Mouse (Mus musculus) neural tube, embryonic 14.5 days (tissue): ENCODE results near the gene Hbp1. TPM values are rescaled to one million over a fixed set of nuclear protein-coding genes. Genes with fewer than 3 reads are reported as not detected.

ENCODE experiments used
- ATAC-seq: fragments of 200-750 bp; cut with Nextera tagmentation; 2 replicates; pipeline ENCODE4 v1.8.0; 2017; ENCODE audit warnings: low read depth, mild to moderate bottlenecking, moderate TSS enrichment, moderate library complexity
- H3K27ac ChIP-seq: fragments of 300-500 bp; sonication (generic); 2 replicates; pipeline ENCODE4 v1.5.1; 2014; ENCODE audit warnings: low read depth, mild to moderate bottlenecking, control low read depth, low read length, moderate library complexity, mixed read lengths
- H3K27me3 ChIP-seq: fragments of 300-500 bp; sonication (generic); 2 replicates; pipeline ENCODE4 v1.6.1; 2014; ENCODE audit warnings: low read length; ENCODE audit not compliant: control insufficient read depth, insufficient read depth
- H3K36me3 ChIP-seq: fragments of 300-500 bp; sonication (generic); 2 replicates; pipeline ENCODE4 v1.6.1; 2014; ENCODE audit warnings: low read length, mixed read lengths; ENCODE audit not compliant: control insufficient read depth, insufficient read depth
- H3K4me1 ChIP-seq: fragments of 300-500 bp; sonication (generic); 2 replicates; pipeline ENCODE4 v1.6.1; 2014; ENCODE audit warnings: low read length; ENCODE audit not compliant: control insufficient read depth, insufficient read depth
- H3K4me2 ChIP-seq: fragments of 300-500 bp; sonication (generic); 2 replicates; pipeline ENCODE4 v1.6.1; 2014; ENCODE audit warnings: mild to moderate bottlenecking, low read depth, low read length, control low read depth
- H3K4me3 ChIP-seq: fragments of 300-500 bp; sonication (generic); 2 replicates; pipeline ENCODE4 v1.5.1; 2014; ENCODE audit warnings: low read depth, low read length, control low read depth, mixed read lengths
- H3K9ac ChIP-seq: fragments of 300-500 bp; sonication (generic); replicated peaks from 2 replicates; pipeline ENCODE4 v1.6.1; 2014; ENCODE audit warnings: low read depth, mild to moderate bottlenecking, control low read depth, low read length, mixed read lengths
- H3K9me3 ChIP-seq: fragments of 300-500 bp; sonication (generic); 2 replicates; pipeline ENCODE4 v1.6.1; 2016; ENCODE audit warnings: low read length; ENCODE audit not compliant: control insufficient read depth
- whole genome bisulfite sequencing: fragments of 180-500 bp; shearing (Covaris S2); extraction: QIAGEN DNeasy Blood & Tissue Kit; methylation state at CpG from one replicate; pipeline ENCODE4 v1.1.7; 2014; 5-methylcytosine and 5-hydroxymethylcytosine counted together
- polyA plus RNA-seq: library from polyadenylated mRNA; unstranded; fragments of >200 nt; fragmentation: Nextera tagmentation; extraction: Ambion mirVana; gene quantifications from 2 replicates; pipeline ENCODE4 v1.2.1, GENCODE M21; 2014

The Hbp1 gene
- polyA plus RNA-seq, 1 experiment from 2014 or later: 47.4 TPM

DNA sequence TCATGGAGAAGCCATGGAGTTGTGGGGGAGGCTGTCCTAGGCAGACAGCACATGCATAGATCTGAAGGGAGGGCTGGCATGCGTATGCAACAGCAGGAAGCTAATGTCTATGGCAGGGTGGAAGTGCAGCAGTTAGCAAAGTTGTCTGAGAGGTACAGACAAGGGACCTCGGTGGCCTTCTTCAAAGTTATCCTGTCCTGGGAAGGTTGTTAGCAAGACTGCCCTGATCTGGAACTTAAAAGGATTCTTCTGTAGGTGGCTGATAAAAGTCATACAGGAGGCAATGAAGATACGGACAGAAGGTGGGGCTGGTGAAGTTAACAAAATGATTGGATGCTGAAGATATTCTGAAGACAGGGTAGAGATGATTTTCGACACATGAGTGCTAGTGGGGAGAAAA is 16.1 kb upstream of the Hbp1 start:
- no peak overlapping the region for H3K27ac ChIP-seq
- H3K9ac ChIP-seq: no peak overlapping the region
- 88% methylated on average over 4 of the region's 4 CpGs for WGBS
- H3K4me2 ChIP-seq: no peak overlapping the region
- peaks cover 16% of the 10 kb centered on the region; the same call in 1 of the 2 replicates for H3K36me3 ChIP-seq
- no peak for ATAC-seq
- H3K4me3 ChIP-seq: no peak overlapping the region
- no peaks in the 10 kb centered on the region for H3K27me3 ChIP-seq
- H3K9me3 ChIP-seq: no peaks in the 10 kb centered on the region
- H3K4me1 ChIP-seq: no peaks in the 10 kb centered on the region

DNA sequence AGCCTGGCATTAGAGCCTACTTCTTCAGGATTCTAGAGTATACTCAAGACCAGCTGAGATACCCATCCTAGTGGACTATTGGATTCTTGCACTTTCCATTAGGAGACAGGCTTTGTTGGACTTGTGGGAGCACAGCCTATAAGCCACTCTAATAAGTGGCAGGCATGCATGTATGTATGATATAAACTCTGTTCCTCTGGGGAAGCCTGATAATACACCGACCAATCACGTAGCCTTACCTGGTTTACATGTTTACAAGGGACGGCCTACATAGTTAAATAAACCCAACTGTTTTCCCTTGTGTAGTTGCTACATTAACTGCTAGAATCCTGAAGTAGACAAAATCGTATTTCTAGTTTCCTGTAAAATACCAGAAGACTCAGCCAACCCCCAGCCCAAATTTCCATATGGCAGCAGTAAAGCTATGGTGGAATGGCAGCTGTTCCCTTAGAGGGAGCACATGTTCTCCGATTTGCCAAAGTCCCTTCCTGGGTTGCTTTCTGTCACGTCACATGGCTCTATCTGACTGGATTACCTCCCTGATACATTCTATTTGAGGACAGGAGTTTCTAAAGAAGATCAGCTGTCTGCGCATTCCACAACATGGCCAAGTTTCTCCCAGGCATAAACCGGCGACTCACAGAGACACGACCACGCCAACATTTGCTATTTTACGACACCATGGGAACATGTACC is 15.3 kb upstream of the Hbp1 start:
- Histone ChIP-seq H3K9me3 (no peaks in the 10 kb centered on the region), H3K4me3 (no peak overlapping the region), H3K4me1 (no peaks in the 10 kb centered on the region), H3K36me3 (peaks cover 11% of the 10 kb centered on the region; the same call in 1 of the 2 replicates), H3K27me3 (no peaks in the 10 kb centered on the region), H3K4me2 (no peak overlapping the region), H3K9ac (no peak overlapping the region), H3K27ac (no peak overlapping the region)
- no peak for ATAC-seq
- 93% methylated on average over 12 of the region's 12 CpGs for WGBS

GRCm38 (mm10) chr12:31964074-31964473 is 13.7 kb upstream of the Hbp1 start:
- no peaks in the 10 kb centered on the region for H3K4me1 ChIP-seq
- H3K9ac ChIP-seq: no peak overlapping the region
- no peak overlapping the region for H3K27ac ChIP-seq
- ATAC-seq: no peak
- 78% methylated on average over 6 of the region's 6 CpGs for WGBS
- no peaks in the 10 kb centered on the region for H3K9me3 ChIP-seq
- peaks cover 11% of the 10 kb centered on the region; the same call in 1 of the 2 replicates for H3K36me3 ChIP-seq
- H3K4me3 ChIP-seq: no peak overlapping the region
- no peaks in the 10 kb centered on the region for H3K27me3 ChIP-seq
- H3K4me2 ChIP-seq: no peak overlapping the region

- no peak overlapping the region for H3K9ac ChIP-seq
- no peak for ATAC-seq
- no peaks in the 10 kb centered on the region for H3K4me1 ChIP-seq
- H3K9me3 ChIP-seq: no peaks in the 10 kb centered on the region
- no peak overlapping the region for H3K4me3 ChIP-seq
- no peaks in the 10 kb centered on the region for H3K36me3 ChIP-seq
- no peaks in the 10 kb centered on the region for H3K27me3 ChIP-seq
- H3K27ac ChIP-seq: no peak overlapping the region
- WGBS: 90% methylated on average over 4 of the region's 4 CpGs
- no peak overlapping the region for H3K4me2 ChIP-seq
Measured at GRCm38 (mm10) chr12:31955843-31956242, 5.5 kb upstream of the Hbp1 start.

GRCm38 (mm10) chr12:31950659-31951031 is 310 bp upstream of the Hbp1 start:
- Histone ChIP-seq H3K9ac (no peak overlapping the region), H3K36me3 (no peaks in the 10 kb centered on the region), H3K4me1 (no peaks in the 10 kb centered on the region), H3K27me3 (no peaks in the 10 kb centered on the region), H3K27ac (peak overlapping the region; percentile 16; the same call in 1 of the 2 replicates), H3K4me3 (peak overlapping the region; percentile 30), H3K4me2 (peak overlapping the region; percentile 54), H3K9me3 (no peaks in the 10 kb centered on the region)
- ATAC-seq: no peak
- WGBS: 6% methylated on average over 9 of the region's 9 CpGs

DNA sequence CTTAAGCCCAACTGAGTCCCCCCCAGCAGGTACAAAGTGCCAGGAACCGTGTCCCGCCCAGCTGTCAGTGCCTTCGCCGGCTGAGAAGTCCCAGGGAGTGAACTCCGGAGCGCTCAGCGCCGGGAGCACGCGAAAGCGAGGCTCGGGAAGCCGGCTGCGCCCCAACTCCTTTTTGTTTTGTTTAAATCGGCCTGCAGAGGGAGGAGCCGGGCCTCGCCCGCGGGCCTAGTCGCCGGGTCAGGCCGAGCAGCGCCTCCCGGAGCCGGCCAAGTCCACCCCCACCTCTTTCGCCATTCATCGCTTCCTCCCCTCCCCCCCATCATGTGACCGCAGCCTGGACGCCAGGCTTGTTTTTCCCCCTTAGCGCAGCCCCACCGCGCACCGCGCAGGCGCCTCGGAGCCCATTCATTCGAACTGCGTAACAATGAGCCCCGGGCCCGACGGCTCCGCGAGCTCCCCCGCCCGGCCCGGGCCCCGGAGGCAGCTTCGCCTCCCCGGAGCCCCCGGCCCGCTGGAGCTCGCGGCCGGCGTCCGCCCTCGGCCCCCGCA is 1.1 kb downstream of the Hbp1 start:
- Histone ChIP-seq H3K4me1 (no peaks in the 10 kb centered on the region), H3K4me3 (peak overlapping the region; percentile 89), H3K9me3 (no peaks in the 10 kb centered on the region), H3K36me3 (no peaks in the 10 kb centered on the region), H3K27me3 (no peaks in the 10 kb centered on the region), H3K4me2 (peak overlapping the region; percentile 48), H3K27ac (peak overlapping the region; percentile 97), H3K9ac (peak overlapping the region; percentile 89)
- peak; percentile 83 for ATAC-seq
- 0% methylated on average over 49 of the region's 58 CpGs for WGBS

- Histone ChIP-seq H3K9ac (peak overlapping the region; percentile 89; the same call in 1 of the 2 replicates), H3K4me3 (peak overlapping the region; percentile 89), H3K9me3 (no peaks in the 10 kb centered on the region), H3K4me2 (peak overlapping the region; percentile 48), H3K27me3 (no peaks in the 10 kb centered on the region), H3K4me1 (no peaks in the 10 kb centered on the region), H3K27ac (peak overlapping the region; percentile 97; the same call in 1 of the 2 replicates), H3K36me3 (no peaks in the 10 kb centered on the region)
- WGBS: 14% methylated on average over 7 of the region's 7 CpGs
- no peak for ATAC-seq
Measured at GRCm38 (mm10) chr12:31948101-31949000, 2.0 kb downstream of the Hbp1 start.

DNA sequence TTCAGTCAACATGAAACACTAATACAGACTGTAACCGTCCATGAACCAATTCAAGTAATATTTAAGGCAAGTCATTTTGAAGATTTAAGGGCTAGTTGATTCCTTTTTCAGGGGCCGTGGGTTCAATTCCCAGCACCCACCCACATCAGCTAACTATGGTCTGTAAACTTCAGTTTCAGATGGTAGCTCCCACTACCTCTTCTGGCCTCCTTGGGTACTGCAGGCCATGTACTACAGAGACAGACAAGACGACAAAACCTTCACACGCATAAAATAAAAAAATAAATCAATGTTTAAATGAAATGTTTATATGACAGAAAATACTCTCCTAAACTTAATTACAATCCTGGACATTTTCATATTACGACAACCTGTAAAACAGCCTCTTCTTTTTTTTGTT is 2.9 kb downstream of the Hbp1 start:
- no peak overlapping the region for H3K27ac ChIP-seq
- H3K36me3 ChIP-seq: no peaks in the 10 kb centered on the region
- no peaks in the 10 kb centered on the region for H3K27me3 ChIP-seq
- H3K4me1 ChIP-seq: no peaks in the 10 kb centered on the region
- H3K9ac ChIP-seq: no peak overlapping the region
- no peak overlapping the region for H3K4me3 ChIP-seq
- H3K9me3 ChIP-seq: no peaks in the 10 kb centered on the region
- H3K4me2 ChIP-seq: no peak overlapping the region
- 91% methylated on average over 5 of the region's 5 CpGs for WGBS
- ATAC-seq: no peak

DNA sequence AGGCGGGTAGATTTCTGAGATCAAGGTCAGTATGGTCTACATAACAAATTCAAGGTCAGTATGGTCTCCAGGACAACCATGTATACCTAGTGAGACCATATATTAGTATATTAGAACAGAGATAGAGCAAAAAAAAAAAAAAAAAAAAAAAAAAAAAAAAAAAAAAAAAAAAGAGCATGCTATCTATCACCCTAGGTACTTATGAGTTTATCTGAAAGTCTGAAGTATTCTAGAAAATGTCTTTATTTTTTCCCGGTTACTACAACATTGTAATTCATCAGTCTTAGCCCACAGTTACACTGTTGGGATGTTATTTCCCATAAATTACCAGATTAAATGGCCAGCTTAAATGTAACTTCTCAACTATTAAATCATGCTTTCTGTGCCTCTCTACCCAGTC is 5.9 kb downstream of the Hbp1 start:
- H3K4me3 ChIP-seq: no peak overlapping the region
- 95% methylated on average over 2 of the region's 2 CpGs for WGBS
- no peaks in the 10 kb centered on the region for H3K4me1 ChIP-seq
- no peak overlapping the region for H3K27ac ChIP-seq
- H3K9me3 ChIP-seq: no peaks in the 10 kb centered on the region
- no peak overlapping the region for H3K4me2 ChIP-seq
- peaks cover 4% of the 10 kb centered on the region for H3K36me3 ChIP-seq
- no peaks in the 10 kb centered on the region for H3K27me3 ChIP-seq
- no peak for ATAC-seq
- no peak overlapping the region for H3K9ac ChIP-seq
